Mouse (Mus musculus): ENCODE data around the gene Pyy. TPM values are rescaled to one million over a fixed set of nuclear protein-coding genes. Genes with fewer than 3 reads are reported as not detected.
A peak's percentile ranks its signal among the peaks of the same experiment; 100 is the strongest.

Gene Pyy
- not detected in 2 replicates for total RNA-seq (2012; rRNA removed)
- not detected in 2 replicates for total RNA-seq (2014; rRNA removed)
- not detected in 2 replicates for polyA plus RNA-seq (2012; ENCODE audit: insufficient read length, low read depth)

GRCm38 (mm10) chr11:102107732-102108131 is at the start of gene Pyy:
Gene Pyy, minus strand, starts transcription at chr11:102107832.
- DNase-seq (ENCODE audit: extremely low read depth) = no peak
- in situ Hi-C loops (cut with MboI; ENCODE audit: low pct_ligation_motif_present, low pct_unique_long_range_greater_than_20kb, low sequenced_read_pairs) (no loop called here), dilution Hi-C loops (cut with MboI; ENCODE audit: extremely low pct_ligation_motif_present, extremely low pct_unique_long_range_greater_than_20kb, low sequenced_read_pairs) (no loop called here)
- no peak within 1 kb of the TSS for H3K9ac ChIP-seq (ENCODE audit: insufficient read depth, low read depth)
- H3K4me2 ChIP-seq (ENCODE audit: insufficient read depth, low read depth, poor library complexity, severe bottlenecking) = no peak within 1 kb of the TSS
- peaks cover 90% of the 10 kb centered on the region for H3K27me3 ChIP-seq (replicated peaks)
- H3K27ac ChIP-seq (ENCODE audit: insufficient read depth, low read depth) = no peak within 1 kb of the TSS
- H3K36me3 ChIP-seq (replicated peaks in 1 of 2; ENCODE audit: control insufficient read depth in 1 of 2, insufficient read depth in 1 of 2, low read length in 1 of 2) = no peaks in the 10 kb centered on the region
- peaks cover 11 to 13% of the 10 kb centered on the region in 2 experiments; a peak in 3 of 4 replicates for H3K4me1 ChIP-seq (ENCODE audit: control insufficient read depth in 1 of 2, insufficient read depth in 2 of 2)
- no peaks in the 10 kb centered on the region for H3K79me2 ChIP-seq (replicated peaks; ENCODE audit: control insufficient read depth, extremely low read depth, insufficient read depth, poor library complexity, severe bottlenecking)
- H3K4me3 ChIP-seq (replicated peaks in 1 of 3; ENCODE audit: low read depth in 2 of 3, low read length in 2 of 3, poor library complexity in 1 of 3) = no peak within 1 kb of the TSS
- TF ChIP-seq JUND (conservative IDR thresholded peaks at IDR 0.05; ENCODE audit: low read depth, low read length) = no peak
- TF ChIP-seq MXI1 (IDR thresholded peaks at IDR 0.05; ENCODE audit: low read depth, low read length) = no peak
- TF ChIP-seq IRF4 (IDR thresholded peaks at IDR 0.05; ENCODE audit: low read depth, low read length) = no peak
- TF ChIP-seq ELF1 (IDR thresholded peaks at IDR 0.05; ENCODE audit: low read depth, low read length) = no peak
- TF ChIP-seq SIN3A (IDR thresholded peaks at IDR 0.05; ENCODE audit: low read length) = no peak
- no peak for TF ChIP-seq RCOR1 (conservative IDR thresholded peaks at IDR 0.05; ENCODE audit: low read depth, low read length)
- TF ChIP-seq SMC3 (IDR thresholded peaks at IDR 0.05; ENCODE audit: low read depth, low read length) = no peak
- TF ChIP-seq TBP (conservative IDR thresholded peaks at IDR 0.05; ENCODE audit: low read depth, low read length) = no peak
- no peak for TF ChIP-seq MAZ (IDR thresholded peaks at IDR 0.05; ENCODE audit: low read depth, low read length)
- TF ChIP-seq MAFK (IDR thresholded peaks at IDR 0.05; ENCODE audit: insufficient replicate concordance, low read length) = no peak
- no peak for TF ChIP-seq ZMIZ1 (IDR thresholded peaks at IDR 0.05; ENCODE audit: low read depth, low read length)
- TF ChIP-seq KAT2A (IDR thresholded peaks at IDR 0.05; ENCODE audit: insufficient replicate concordance, low read length) = no peak
- TF ChIP-seq MEF2A (IDR thresholded peaks at IDR 0.05; ENCODE audit: borderline replicate concordance, low read depth, low read length) = no peak
- TF ChIP-seq MYC (IDR thresholded peaks at IDR 0.05; ENCODE audit: low read depth, low read length) = no peak
- no peak for TF ChIP-seq NRF1 (IDR thresholded peaks at IDR 0.05; ENCODE audit: low read depth, low read length)
- H3K9me3 ChIP-seq (replicated peaks; ENCODE audit: low read length) = no peaks in the 10 kb centered on the region

GRCm38 (mm10) chr11:102156786-102157089 is 49.1 kb upstream of the Pyy start:
- dilution Hi-C loops (cut with MboI; ENCODE audit: extremely low pct_ligation_motif_present, extremely low pct_unique_long_range_greater_than_20kb, low sequenced_read_pairs) = no loop called here
- no peak for DNase-seq (ENCODE audit: extremely low read depth)
- H3K27me3 ChIP-seq (replicated peaks) = no peaks in the 10 kb centered on the region
- H3K9me3 ChIP-seq (replicated peaks; ENCODE audit: low read length) = no peaks in the 10 kb centered on the region
- in situ Hi-C loops (cut with MboI; ENCODE audit: low pct_ligation_motif_present, low pct_unique_long_range_greater_than_20kb, low sequenced_read_pairs) = loop anchor here (5.0 kb wide), 1 partner anchor 66 kb away; no protein-coding TSS in a partner anchor
- H3K36me3 ChIP-seq (replicated peaks in 1 of 2; ENCODE audit: control insufficient read depth in 1 of 2, insufficient read depth in 1 of 2, low read length in 1 of 2) = peaks cover 22 to 42% of the 10 kb centered on the region in 2 experiments
- H3K9ac ChIP-seq (ENCODE audit: insufficient read depth, low read depth) = no peak overlapping the region
- peak overlapping the region; percentile 56; the same call in 1 of the 2 replicates for H3K4me2 ChIP-seq (ENCODE audit: insufficient read depth, low read depth, poor library complexity, severe bottlenecking)
- H3K79me2 ChIP-seq (replicated peaks; ENCODE audit: control insufficient read depth, extremely low read depth, insufficient read depth, poor library complexity, severe bottlenecking) = no peaks in the 10 kb centered on the region
- TF ChIP-seq HCFC1 (IDR thresholded peaks at IDR 0.05; ENCODE audit: low read depth, low read length) (no peak), UBTF (IDR thresholded peaks at IDR 0.05; ENCODE audit: low read depth, low read length) (no peak), SIN3A (IDR thresholded peaks at IDR 0.05; ENCODE audit: low read length) (no peak), MYC (IDR thresholded peaks at IDR 0.05; ENCODE audit: low read depth, low read length) (no peak), POLR2AphosphoS2 (IDR thresholded peaks at IDR 0.05; ENCODE audit: low read depth, low read length) (no peak), MXI1 (IDR thresholded peaks at IDR 0.05; ENCODE audit: low read depth, low read length) (no peak), ZMIZ1 (IDR thresholded peaks at IDR 0.05; ENCODE audit: low read depth, low read length) (no peak), BHLHE40 (IDR thresholded peaks at IDR 0.05; ENCODE audit: low read depth, low read length) (no peak), ZNF384 (IDR thresholded peaks at IDR 0.05; ENCODE audit: low read depth, low read length) (no peak)
- H3K27ac ChIP-seq (ENCODE audit: insufficient read depth, low read depth) = no peak overlapping the region
- peaks cover 4 to 16% of the 10 kb centered on the region in 2 experiments for H3K4me1 ChIP-seq (ENCODE audit: control insufficient read depth in 1 of 2, insufficient read depth in 2 of 2)
- H3K4me3 ChIP-seq (replicated peaks in 1 of 3; ENCODE audit: low read depth in 2 of 3, low read length in 2 of 3, poor library complexity in 1 of 3) = no peak overlapping the region
